Mouse (Mus musculus) mesoderm, embryonic 11.5 days (tissue): ENCODE measurements around the gene Abca9.

ENCODE experiments used
- DNase-seq: peaks from one replicate; pipeline ENCODE4 v3.0.0-alpha.2; 2012; ENCODE audit warnings: low read depth, low spot score

The Abca9 gene

DNA sequence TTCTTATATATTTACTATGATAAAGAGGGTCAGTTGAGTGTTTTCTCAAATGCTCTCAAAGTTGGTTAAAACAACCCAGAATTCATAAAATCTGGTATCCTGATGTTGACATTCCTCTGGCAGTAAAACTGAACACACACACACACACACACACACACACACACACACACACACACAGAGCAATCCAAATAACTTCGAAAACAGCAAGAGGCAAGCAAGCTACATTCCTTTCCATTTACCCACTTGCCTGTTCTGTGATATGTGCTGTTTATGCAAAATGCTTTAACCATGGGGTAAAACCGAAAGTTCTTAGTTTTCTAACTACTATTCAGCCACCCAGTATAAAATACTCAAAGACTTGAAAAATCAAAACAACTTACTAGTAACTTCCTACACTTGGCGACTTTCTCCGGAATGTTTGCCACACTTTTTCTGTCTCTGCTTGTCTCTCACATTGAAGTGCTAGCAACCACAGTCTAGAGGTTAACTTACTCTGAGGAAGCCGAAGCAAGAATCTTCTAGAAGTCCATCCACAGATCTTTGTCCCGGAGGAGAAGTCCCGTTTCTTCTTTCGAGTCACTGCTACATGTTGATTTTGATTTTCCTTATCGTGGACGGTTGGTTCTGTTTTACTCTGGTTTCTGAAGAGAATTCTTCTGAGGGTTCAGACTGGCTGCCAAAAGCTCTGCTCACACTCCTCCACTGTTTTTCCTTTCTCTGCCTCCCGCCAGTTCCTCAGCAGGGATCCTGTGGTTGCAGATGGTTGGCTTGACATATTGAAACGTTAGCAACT lies at the start of gene Abca9:
TSS of gene Abca9 (minus strand) at position 738 of the 793 bp plus-strand sequence.
- peak; percentile 40 for DNase-seq

DNA sequence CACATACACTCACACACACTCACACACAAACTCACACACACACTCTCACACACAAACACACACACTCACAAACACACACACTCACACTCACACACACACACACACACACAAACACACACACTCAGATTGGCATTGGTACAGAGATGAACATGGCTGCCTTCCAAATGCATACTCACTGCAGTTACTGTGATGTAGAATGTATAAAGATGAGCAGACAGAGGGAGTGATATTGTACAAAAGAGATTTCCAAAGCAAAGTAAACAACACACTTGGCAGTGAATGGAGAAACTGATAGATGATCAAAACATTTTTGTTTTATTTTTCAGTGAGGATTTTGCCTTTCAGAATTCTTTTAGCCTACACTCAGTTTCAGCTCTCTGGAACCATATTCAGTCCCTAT lies 49.1 kb upstream of the Abca9 start:
- DNase-seq, result no peak

DNA sequence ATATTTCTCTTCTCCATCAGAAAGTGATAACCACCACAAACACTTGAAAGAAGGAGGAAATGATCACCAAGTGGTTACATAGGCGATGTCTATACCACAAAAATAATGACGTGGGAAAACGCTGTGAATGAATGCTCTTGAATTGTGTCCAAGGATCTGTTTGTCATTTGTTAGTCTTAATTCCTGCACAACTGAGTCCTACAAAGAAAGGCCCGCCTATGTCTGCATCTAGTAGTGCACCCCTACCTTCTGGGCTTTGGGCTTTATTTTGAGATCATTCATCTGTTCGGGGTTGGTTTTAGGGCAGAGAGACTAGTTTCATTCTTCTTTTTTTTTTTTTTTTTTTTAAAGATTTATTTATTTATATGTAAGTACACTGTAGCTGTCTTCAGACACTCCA lies 35.9 kb upstream of the Abca9 start:
- DNase-seq, result no peak

DNA sequence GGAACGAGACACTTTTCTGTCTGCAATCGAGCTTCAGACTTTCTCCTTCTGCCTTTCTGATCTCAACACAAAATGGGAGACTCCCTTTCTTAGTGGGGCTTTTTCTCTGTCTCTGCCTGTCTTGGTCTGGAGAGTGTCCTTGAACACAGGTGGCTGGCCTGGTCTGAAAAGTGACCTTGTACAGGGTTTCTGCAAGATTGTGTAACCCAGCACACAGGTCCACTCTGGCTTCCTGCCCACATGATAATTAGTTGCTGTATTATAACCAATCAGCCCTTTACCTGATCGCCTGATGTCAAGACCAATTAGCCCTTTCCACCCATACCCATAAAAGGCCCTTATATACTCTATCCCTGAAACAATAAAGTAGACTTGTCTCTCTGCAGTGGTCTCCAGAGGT lies 30.9 kb upstream of the Abca9 start:
- DNase-seq, result no peak

DNA sequence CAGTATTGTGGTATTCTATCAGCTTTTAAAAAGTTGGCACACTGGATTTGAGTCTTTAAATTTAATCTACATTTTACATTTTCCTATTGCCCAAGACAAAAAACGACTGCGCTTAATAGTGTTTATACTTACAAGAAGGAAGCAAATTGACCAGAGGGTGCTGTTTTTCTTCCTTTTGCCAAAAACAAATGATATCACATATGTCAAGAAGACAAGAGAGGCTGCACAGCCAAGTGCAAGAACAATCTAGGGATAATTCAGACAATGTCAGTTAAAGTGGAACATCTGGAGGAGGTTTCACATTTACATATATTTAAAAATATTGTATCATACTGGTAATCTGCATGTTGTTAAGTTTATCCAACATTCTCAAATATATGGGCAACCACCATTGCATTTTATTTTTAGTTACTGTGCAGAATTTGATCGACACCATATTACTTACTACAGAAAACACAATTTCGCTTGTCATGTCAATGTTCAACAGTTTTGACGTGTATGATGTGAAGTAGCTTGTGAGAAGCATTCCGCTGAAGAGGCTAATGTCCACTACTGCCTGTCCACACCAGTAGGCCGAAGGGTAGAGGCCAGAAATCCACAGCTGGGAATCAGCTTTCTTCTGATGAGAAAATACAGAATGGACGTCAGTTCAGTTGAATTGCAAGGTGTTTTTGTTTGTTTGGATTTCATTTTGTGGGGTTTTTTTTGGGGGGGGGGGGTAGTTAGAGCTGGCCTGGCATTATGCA lies 28.7 kb upstream of the Abca9 start:
- no peak for DNase-seq

DNA sequence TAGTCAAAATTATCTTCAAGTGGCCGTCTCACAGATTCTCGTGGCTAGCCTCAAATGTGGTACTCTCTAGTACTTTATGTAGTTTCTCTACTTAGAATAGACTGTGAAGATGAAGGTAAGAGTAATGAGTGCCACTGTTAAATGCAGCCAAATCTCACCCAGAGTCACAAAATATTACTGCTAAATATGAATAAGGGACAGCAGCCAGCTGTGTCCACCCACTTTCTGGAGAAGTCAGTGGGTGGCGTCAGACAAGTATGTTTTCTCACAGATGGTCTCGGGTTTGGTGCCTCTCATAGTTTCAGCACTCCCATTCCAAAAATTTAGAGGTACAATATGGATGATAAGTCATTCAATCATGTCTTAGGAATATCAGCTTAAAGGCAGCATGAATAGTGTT lies 27.3 kb upstream of the Abca9 start:
- no peak for DNase-seq

DNA sequence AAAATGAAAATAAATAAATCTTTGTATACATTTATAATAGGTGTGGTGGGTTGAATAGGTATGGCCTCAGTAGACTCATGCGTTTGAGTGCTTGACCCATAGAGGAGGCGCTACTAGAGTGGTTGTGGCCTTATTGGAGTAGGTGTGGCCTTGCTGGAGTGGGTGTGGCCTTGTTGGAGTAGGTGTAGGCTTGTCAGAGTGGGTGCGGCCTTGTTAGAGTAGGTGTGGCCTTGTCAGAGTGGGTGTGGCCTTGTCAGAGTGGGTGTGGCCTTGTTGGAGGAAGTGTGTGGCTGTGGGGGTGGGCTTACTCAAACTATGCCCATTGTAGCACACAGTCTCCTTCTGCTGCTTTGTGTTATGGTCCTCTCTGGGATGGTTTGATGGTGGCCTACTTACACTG lies 3.2 kb upstream of the Abca9 start:
- no peak for DNase-seq

DNA sequence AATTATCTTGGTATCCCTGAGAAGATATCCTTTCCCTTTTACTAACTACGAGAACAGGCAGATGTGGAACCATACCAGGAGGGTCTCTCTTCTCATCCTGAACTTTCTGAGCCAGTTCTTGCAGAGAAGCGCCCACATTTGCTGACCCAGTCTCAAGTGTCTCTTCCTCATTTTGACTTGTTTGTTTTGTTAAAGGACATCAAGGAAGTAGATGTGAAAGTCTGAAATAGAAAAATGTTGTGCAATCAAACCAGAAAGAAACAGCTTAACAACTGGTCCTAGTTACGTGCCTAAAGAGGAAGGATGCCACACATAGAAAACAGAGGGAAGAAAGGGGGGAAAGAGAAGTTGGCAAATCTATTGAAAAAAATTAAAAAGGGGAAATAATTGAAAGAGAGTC lies 2.2 kb downstream of the Abca9 start:
- DNase-seq, result no peak

DNA sequence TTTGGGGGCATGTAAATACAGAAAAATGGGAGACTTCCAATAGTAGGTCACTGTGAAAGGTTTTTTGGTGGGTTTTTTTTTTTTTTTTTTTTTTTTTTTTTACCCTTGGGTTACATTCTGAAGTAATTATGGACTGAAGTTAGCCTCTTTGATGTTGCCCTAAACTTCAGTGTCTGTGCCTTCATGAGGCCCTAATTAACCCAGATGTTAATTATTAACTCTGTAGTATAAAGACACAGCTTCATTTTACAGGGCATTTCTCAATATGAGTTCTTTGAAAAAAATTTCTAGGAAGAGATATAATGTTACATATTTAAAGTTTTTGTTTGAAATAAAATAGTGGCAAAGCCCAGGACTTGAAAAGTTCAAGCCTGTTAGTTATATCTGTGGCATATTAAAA lies 2.6 kb downstream of the Abca9 start:
- DNase-seq, result no peak

DNA sequence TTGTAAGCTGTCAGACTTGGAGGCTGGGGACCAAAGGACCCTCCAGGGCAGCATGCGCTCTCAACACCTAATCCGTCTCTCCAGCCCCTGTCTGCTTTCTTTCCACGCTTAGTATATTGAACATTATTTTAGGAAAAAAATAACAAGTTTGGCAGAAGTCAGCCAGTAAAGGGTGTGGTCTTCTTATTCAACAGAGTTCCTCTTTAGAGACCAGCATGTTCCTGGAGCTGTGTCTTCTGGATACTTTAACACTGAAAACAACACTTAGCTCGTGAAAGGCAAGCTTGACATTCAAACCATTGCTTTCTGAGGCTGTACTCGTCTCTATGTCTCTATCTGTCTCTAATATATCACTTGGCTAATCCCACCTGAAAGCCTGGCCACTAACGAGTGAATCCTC lies 10.9 kb downstream of the Abca9 start:
- DNase-seq, result no peak

DNA sequence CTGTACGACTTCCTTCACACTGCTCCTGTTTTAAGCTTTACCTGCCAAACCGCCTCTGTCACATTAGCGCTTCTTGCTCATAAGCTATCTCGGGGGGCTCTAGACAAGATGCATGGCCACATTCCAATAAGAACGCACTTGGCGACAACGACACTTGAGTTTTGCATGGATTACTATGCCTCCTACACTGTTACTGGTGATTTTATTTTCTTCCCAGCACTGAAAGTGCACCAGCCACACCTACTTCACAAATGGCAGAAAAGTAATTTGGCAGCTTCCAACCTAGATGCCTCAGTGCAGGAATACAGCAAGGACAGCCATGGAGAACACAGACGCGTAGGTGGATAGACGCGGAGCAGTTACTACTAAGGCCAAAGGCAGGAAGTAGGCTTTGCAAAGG lies 12.0 kb downstream of the Abca9 start:
- no peak for DNase-seq

DNA sequence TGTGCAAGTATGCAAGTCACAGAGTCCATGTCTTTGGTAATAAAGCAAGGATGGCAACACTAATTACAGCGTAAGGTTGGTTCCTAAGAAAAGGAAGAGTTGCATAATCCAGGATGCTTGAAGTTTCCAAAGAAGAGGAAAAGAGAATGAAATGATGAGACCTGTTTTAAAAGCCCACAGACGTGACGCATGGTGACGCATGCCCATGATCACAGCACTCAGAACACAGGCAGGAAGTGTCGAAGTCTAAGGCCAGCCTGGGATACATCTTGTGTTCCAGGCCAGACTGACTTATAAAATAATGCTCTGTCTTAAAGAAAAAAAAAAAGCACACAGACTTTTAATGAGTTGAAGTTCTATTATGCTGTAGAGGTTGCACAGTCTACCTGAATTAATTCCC lies 20.4 kb downstream of the Abca9 start:
- DNase-seq, result no peak

DNA sequence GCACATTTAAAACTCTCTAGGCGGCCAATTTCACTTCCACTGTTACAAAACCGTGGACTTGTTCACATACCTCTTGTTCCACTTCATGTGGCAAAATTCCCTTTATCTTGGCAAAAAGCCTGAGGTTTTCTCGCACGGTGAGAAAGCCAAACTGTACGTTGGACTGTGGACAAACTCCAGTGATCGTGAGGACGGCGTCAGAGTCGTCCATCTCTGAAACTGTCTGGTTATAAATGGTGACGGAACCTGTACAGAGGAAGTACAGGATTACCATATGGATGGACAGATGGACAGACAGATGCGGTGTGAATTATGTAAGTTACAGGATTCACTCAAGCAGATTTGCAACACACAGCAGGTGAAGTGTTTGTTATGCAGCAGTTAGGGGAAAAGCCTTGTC lies 22.6 kb downstream of the Abca9 start:
- no peak for DNase-seq

DNA sequence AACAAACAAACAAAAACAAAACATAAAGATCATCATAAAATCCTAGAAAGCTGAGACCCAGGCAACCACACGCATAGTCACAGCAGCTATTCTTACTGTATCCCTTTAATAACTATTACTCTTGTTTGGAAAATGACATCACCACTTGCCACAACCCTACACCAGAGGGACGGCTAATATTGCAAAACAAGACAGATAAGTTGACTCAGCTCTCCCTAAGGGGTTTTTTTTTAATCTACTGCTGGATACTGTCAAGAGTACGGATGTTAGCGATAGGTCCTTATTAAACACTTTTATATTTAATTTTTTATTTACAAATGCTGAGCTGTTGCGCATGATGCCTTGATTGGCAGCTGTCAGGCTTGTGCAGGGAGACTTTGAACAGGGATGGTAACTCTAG lies 37.2 kb downstream of the Abca9 start:
- DNase-seq, result no peak

DNA sequence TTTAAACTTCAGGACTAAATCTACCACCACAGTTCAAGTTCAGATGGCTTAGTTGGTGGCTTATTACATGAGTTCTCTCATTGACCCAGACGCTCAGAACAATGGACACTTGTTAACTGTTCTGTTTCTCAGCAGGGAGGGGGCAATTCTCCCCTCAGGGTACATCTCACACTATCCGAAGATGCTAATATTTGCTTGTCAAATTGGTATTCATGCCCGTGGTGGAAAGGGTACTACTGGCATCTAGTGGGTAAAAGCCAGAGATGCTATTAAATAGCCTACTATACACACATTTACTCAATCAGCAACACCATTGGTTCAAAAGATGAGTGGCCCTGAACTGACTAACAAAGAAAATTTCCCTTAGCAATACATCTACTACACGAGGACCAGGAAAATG lies 56.9 kb downstream of the Abca9 start:
- DNase-seq, result peak; percentile 17

DNA sequence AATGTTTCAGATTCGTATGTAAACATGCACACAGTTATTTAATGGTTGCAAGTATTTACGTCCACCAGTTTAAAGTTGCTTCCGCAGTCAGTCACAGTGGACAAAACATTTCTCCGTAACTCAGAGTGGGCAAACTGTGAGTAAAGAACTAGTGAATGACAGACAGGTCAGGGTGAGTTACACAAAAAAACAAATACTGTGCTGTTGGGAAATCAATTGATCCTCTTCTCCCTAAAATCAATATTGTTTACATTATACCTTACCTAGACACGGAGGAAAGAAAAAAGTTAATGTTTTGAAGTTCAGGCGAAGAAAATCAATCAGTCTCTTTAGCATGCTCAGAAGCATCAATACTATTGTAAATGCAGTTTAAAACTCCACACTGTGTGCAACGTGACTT lies 66.6 kb downstream of the Abca9 start:
- DNase-seq, result no peak

DNA sequence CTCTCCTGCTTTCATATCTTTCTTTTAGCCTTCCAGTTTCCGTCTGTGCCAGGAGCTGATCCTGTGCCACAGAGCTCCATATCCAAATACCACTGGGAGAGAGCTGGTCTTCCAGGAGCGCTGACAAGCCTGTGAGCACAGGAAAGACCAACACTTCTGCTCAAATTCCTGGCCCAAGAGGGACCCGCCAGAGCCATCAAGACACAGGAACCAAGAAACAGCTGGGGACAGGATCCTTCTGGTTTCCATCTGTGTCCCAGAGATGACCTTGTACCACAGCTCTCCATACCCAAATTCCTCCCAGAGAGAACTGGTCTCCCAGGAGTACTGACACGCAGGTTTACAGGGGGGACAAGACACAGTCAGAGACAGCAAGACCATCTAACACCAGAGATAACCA lies 69.1 kb downstream of the Abca9 start:
- DNase-seq, result no peak

DNA sequence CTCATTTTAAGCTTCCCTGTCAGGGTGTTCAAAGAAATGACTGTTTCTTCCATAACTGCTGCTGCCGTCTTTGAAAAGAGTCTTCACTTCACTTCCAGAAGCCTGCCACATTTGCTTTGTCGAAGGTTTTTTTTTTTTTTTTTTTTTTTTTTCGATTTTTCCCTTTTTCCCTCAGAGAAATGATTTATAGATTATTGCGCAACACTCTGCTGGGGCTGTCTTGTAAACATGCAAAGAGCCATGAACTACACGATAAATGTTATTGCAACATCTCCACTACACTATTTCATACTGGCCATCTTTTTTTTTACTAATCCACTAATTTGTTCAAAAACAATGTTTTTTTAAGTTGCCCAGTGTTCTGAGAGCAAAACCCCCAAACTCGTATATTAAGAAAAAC lies 70.5 kb downstream of the Abca9 start:
- DNase-seq, result no peak

DNA sequence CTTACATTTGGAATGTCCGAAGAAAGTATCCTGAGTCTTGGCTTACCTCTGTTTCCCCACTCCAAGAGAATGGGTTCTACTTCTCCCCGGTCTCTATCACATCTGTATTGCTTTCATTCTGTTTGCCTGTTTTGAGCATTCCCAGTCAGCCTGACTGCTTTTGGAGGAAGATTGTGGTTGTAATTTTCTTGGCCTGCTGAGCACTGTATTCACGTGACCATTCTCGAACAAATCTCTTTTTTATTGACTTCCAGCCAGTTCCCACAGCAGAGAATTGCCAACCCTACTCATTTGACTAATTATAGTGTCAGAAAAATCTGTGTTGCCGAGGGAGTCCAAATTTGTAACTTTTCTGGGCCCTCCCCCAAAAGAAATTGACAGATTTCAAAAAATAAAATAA lies 72.1 kb downstream of the Abca9 start, which contains the start of gene Abca8a:
TSS of gene Abca8a (minus strand) at position 121 of the 400 bp plus-strand sequence.
- DNase-seq, result no peak

DNA sequence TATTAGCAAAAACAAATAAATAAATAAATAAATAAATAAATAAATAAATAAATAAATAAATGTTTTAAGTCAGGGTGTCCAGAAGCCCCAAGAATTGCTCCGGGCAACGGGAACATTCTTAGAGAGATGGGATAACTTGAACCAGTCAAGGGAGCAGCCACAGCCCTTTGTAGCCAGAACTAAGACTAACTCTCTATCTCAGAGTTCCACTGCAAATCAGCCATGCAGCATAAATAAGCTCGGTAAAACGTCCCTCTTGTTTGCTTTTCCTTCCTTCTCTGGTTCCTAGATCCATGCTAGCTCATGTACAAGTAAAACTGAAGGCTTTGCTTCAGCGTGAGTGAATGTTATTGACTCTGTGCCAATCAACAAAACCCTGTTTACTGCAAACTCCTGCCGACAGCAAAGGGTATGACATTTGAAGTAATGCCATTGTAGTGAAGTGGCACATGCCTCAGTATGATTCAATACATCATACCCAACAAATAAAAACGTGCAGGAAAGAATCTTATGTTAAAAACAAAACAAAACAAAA lies 73.1 kb downstream of the Abca9 start:
- DNase-seq, result no peak

DNA sequence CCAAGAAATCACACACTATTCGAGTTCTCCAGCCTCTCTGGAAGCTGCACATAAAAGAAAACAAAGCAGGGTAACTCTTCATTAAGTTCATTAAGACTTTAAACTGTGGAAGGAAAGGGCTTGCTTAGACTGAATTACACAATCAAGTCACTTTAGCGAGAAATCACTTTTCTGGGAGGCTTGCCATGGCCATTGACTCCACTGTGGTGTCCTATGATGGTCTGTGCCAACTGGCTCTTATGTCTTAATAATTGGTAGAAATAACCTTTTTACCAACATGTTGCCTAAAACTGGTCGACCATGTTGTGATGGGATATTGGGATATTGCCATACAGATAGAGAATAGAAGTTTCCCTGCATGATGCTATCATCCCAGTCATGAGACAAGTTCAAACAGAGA lies 73.8 kb downstream of the Abca9 start:
- no peak for DNase-seq

DNA sequence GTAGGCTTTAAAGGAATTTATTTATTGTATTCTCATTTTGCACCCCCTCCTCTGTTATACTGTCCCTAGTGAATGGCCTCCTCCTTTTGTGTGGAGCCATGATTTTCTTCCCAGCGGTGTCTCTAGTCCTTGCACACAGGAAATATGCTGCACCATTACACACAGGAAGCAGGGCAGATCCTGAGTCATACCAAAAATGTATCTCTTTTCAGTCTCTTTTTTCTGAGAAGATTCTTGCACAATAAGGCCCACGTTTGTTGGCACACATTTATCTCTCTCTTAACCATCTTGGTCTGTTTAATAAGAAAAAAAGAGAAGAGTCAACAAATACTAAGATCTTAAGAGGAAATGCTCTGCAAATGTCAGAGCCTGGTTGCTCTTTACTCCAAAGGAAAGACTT lies 76.7 kb downstream of the Abca9 start:
- DNase-seq, result no peak

DNA sequence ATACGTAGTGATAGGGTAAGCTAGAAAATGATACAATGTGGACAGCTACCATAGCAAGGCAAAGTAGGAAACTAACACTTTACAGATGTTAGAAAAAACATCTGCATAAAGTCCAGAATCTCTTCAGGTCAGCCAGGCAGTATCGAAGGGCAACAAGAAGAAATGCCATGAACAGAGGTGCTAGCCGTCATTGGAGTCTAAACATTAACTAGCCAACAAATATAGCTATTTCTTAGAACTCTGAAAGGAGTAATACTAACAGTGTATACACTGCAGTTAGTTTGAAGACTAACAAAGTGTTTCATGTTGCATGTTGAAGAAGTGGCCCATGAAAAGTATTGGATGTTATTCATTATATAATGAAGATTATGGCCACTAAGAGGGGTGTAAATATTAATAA lies 95.8 kb downstream of the Abca9 start:
- no peak for DNase-seq
